Mouse (Mus musculus) heart, postnatal 0 days (tissue): ENCODE results near the gene Cradd. TPM values are rescaled to one million over a fixed set of nuclear protein-coding genes. Genes with fewer than 3 reads are reported as not detected.

Experiments used
- ATAC-seq: fragments of 200-750 bp; cut with Nextera tagmentation; 2 replicates; pipeline ENCODE4 v1.8.0; 2017; ENCODE audit warnings: low read depth, moderate number of reproducible peaks, moderate library complexity; ENCODE audit not compliant: insufficient read depth
- DNase-seq: peaks from one replicate; pipeline ENCODE4 v3.0.0-alpha.2; 2016; ENCODE audit warnings: low spot score
- H3K27ac ChIP-seq: fragments of 300-500 bp; sonication (generic); 2 replicates; pipeline ENCODE4 v1.5.1; 2014; ENCODE audit warnings: low read depth, mild to moderate bottlenecking
- H3K27me3 ChIP-seq: fragments of 300-500 bp; sonication (generic); 2 replicates; pipeline ENCODE4 v1.6.1; 2014; ENCODE audit warnings: low read length, mixed read lengths; ENCODE audit not compliant: control insufficient read depth, insufficient read depth
- H3K36me3 ChIP-seq: fragments of 300-500 bp; sonication (generic); replicated peaks from 2 replicates; pipeline ENCODE4 v1.6.1; 2014; ENCODE audit warnings: low read length, mixed read lengths; ENCODE audit not compliant: control insufficient read depth, insufficient read depth
- H3K4me1 ChIP-seq: fragments of 300-500 bp; sonication (generic); 2 replicates; pipeline ENCODE4 v1.6.1; 2014; ENCODE audit warnings: antibody characterized with exemption; ENCODE audit not compliant: control insufficient read depth, insufficient read depth
- H3K4me2 ChIP-seq: fragments of 300-500 bp; sonication (generic); 2 replicates; pipeline ENCODE4 v1.6.1; 2014; ENCODE audit warnings: low read depth, mild to moderate bottlenecking, low read length, moderate library complexity
- H3K4me3 ChIP-seq: fragments of 300-500 bp; sonication (generic); 2 replicates; pipeline ENCODE4 v1.5.1; 2014; ENCODE audit warnings: low read depth, low read length
- H3K9ac ChIP-seq: fragments of 300-500 bp; sonication (generic); replicated peaks from 2 replicates; pipeline ENCODE4 v1.6.1; 2014; ENCODE audit warnings: low read depth, low read length, mixed read lengths
- H3K9me3 ChIP-seq: fragments of 300-500 bp; sonication (generic); replicated peaks from 2 replicates; pipeline ENCODE4 v1.6.1; 2016; ENCODE audit warnings: low read length; ENCODE audit not compliant: control insufficient read depth
- CTCF ChIP-seq: IDR thresholded peaks from 2 replicates; pipeline ENCODE4 v1.5.1; 2016; ENCODE audit warnings: antibody characterized with exemption, control low read depth, low read depth
- EP300 ChIP-seq: IDR thresholded peaks from 2 replicates; pipeline ENCODE4 v1.6.1; 2016; ENCODE audit warnings: antibody characterized with exemption, low read depth
- WGBS: fragments of 180-500 bp; shearing (Covaris S2); extraction: QIAGEN DNeasy Blood & Tissue Kit; methylation state at CpG from one replicate; pipeline ENCODE4 v1.1.7; 2014; 5-methylcytosine and 5-hydroxymethylcytosine counted together
- polyA plus RNA-seq: library from polyadenylated mRNA; unstranded; fragments of >200 nt; fragmentation: Nextera tagmentation; extraction: Ambion mirVana; gene quantifications from 2 replicates; pipeline ENCODE4 v1.2.1, GENCODE M21; 2015
- total RNA-seq: library from RNA; depleted of rRNA; stranded (reverse); fragments of >200 nt; gene quantifications from 2 replicates; pipeline ENCODE4 v1.2.3, GENCODE M21; 2014; ENCODE audit warnings: low replicate concordance

The Cradd gene
- total and polyA plus RNA-seq, 2 experiments from 2014 or later = 12.2 to 21.1 TPM

GRCm38 (mm10) chr10:95367661-95368089, 43.7 kb upstream of the Cradd start:
- WGBS = 61% methylated on average over 9 of the region's 9 CpGs
- no peak for DNase-seq

DNA sequence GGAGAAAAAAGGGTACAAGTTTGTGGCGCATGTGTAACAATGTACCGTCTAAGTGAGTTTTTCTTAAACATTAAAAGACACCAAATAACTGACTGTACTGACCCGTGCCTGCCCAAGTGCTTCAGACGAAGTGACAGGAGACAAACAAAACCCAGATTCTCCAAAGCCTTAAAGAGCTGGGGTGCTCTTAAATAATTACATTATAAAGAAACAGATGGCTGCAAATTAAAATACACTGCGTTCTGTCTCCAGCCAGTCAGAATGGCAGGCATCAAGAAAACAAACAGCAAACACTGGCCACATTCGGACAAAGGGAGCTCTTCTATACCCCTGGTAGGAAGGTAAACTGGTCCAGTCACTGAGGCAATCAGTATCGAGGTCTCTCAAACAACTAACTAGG, 43.3 kb upstream of the Cradd start:
- 75% methylated on average over 7 of the region's 7 CpGs for WGBS

More at GRCm38 (mm10) chr10:95367661-95368089, 43.7 kb upstream of the Cradd start:
- Histone ChIP-seq H3K4me1 (no peaks in the 10 kb centered on the region), H3K9me3 (peaks cover 6% of the 10 kb centered on the region; the same call in 1 of the 2 replicates), H3K4me3 (no peak overlapping the region), H3K27me3 (no peaks in the 10 kb centered on the region), H3K9ac (no peak overlapping the region), H3K27ac (no peak overlapping the region), H3K36me3 (no peaks in the 10 kb centered on the region), H3K4me2 (no peak overlapping the region)
- TF ChIP-seq CTCF (no peak), EP300 (no peak)
- no peak for ATAC-seq

DNA sequence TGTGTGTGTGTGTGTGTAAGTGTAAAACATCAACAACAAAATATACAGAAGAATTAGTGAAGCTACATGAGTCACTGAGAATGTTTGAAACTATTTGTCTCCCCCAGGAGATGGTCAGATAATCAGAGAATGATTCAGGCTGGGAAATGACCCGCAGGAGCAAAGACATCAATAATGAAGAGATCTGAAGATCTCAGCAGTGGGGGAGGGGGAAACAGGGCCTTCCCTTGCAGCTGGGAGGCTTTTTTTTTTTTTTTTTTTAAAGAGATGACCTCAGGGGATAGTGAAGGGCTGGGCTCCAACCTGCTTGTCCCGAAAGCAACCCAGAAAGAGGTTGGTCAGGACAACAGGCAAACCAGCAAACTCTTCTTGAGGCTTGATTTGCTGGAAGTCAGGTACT, 38.4 kb upstream of the Cradd start:
- 53% methylated on average over 2 of the region's 2 CpGs for WGBS
- Histone ChIP-seq H3K36me3 (no peaks in the 10 kb centered on the region), H3K4me1 (no peaks in the 10 kb centered on the region), H3K4me2 (no peak overlapping the region), H3K27ac (no peak overlapping the region), H3K9me3 (peaks cover 6% of the 10 kb centered on the region; the same call in 1 of the 2 replicates), H3K4me3 (no peak overlapping the region), H3K9ac (no peak overlapping the region), H3K27me3 (no peaks in the 10 kb centered on the region)
- TF ChIP-seq CTCF (no peak), EP300 (no peak)
- DNase-seq (no peak), ATAC-seq (no peak)

More for the DNA sequence above, 43.3 kb upstream of the Cradd start:
- no peak for ATAC-seq
- no peak for TF ChIP-seq EP300
- TF ChIP-seq CTCF = no peak
- Histone ChIP-seq H3K36me3 (no peaks in the 10 kb centered on the region), H3K27ac (no peak overlapping the region), H3K4me2 (no peak overlapping the region), H3K27me3 (no peaks in the 10 kb centered on the region), H3K4me3 (no peak overlapping the region), H3K4me1 (no peaks in the 10 kb centered on the region), H3K9ac (no peak overlapping the region), H3K9me3 (peaks cover 6% of the 10 kb centered on the region; the same call in 1 of the 2 replicates)
- DNase-seq = no peak

- H3K9ac ChIP-seq = no peak overlapping the region
- H3K27me3 ChIP-seq = no peaks in the 10 kb centered on the region
- TF ChIP-seq CTCF (no peak), EP300 (no peak)
- ATAC-seq (no peak), DNase-seq (no peak)
- no peak overlapping the region for H3K4me2 ChIP-seq
- no peaks in the 10 kb centered on the region for H3K4me1 ChIP-seq
- no peaks in the 10 kb centered on the region for H3K36me3 ChIP-seq
- WGBS = 80% methylated on average over 12 of the region's 12 CpGs
- no peak overlapping the region for H3K27ac ChIP-seq
- peaks cover 6% of the 10 kb centered on the region; the same call in 1 of the 2 replicates for H3K9me3 ChIP-seq
- no peak overlapping the region for H3K4me3 ChIP-seq
Observed at GRCm38 (mm10) chr10:95361260-95361841, 37.4 kb upstream of the Cradd start.

GRCm38 (mm10) chr10:95360048-95360447, 36.1 kb upstream of the Cradd start:
- ATAC-seq (no peak), DNase-seq (no peak)
- no peak overlapping the region for H3K4me2 ChIP-seq
- no peaks in the 10 kb centered on the region for H3K36me3 ChIP-seq
- no peak overlapping the region for H3K9ac ChIP-seq
- peaks cover 6% of the 10 kb centered on the region; the same call in 1 of the 2 replicates for H3K9me3 ChIP-seq
- no peak for TF ChIP-seq CTCF
- no peaks in the 10 kb centered on the region for H3K27me3 ChIP-seq
- H3K27ac ChIP-seq = no peak overlapping the region
- 81% methylated on average over 5 of the region's 5 CpGs for WGBS
- no peaks in the 10 kb centered on the region for H3K4me1 ChIP-seq
- no peak overlapping the region for H3K4me3 ChIP-seq

- H3K36me3 ChIP-seq = no peaks in the 10 kb centered on the region
- 77% methylated on average over 3 of the region's 3 CpGs for WGBS
- no peak for TF ChIP-seq EP300
- TF ChIP-seq CTCF = no peak
- no peaks in the 10 kb centered on the region for H3K9me3 ChIP-seq
- no peak overlapping the region for H3K4me2 ChIP-seq
- no peak overlapping the region for H3K4me3 ChIP-seq
- no peaks in the 10 kb centered on the region for H3K4me1 ChIP-seq
- no peaks in the 10 kb centered on the region for H3K27me3 ChIP-seq
- ATAC-seq = no peak
- H3K27ac ChIP-seq = no peak overlapping the region
- H3K9ac ChIP-seq = no peak overlapping the region
- no peak for DNase-seq
Observed at GRCm38 (mm10) chr10:95357721-95358120, 33.8 kb upstream of the Cradd start.
